Mouse (Mus musculus): ENCODE measurements around the gene Moap1. TPM values are rescaled to one million over a fixed set of nuclear protein-coding genes. Genes with fewer than 3 reads are reported as not detected.
A peak's percentile ranks its signal among the peaks of the same experiment; 100 is the strongest.

Moap1 gene
- total and polyA plus RNA-seq, 3 experiments, result 8.2 to 8.4 TPM; not detected in 1

DNA sequence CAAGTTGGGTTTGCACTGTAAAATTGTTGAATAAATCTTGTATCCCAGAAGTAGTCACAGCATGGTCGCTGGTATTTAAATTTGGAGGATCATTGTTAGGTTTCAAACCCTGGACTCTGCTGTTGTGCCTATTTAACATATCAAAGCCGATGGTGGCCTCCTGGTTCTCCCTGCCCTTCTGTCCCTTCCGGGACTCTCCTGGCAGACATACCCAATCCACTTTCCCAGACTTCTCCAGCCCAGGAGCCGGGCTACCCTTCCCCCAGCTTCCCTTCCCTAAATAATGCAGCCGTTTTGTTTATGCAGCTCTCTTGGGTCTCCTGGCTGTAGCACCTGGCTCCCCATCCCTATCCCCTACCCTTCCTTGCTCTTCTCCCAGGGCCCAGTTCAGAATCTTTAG is 15.5 kb upstream of the Moap1 start:
- Histone ChIP-seq H3K4me3 (ENCODE audit: control insufficient read depth in 1 of 2, insufficient read depth in 1 of 2, low read depth in 2 of 2, low read length in 2 of 2) (peak overlapping the region; percentile 71 to 94), H3K27me3 (ENCODE audit: control insufficient read depth in 1 of 2, insufficient read depth in 2 of 2, low read length in 2 of 2) (no peaks in the 10 kb centered on the region), H3K9me3 (replicated peaks; ENCODE audit: insufficient read depth, low read length) (no peaks in the 10 kb centered on the region), H3K36me3 (ENCODE audit: control insufficient read depth in 1 of 2, insufficient read depth in 2 of 2, low read length in 2 of 2) (peaks cover 8 to 33% of the 10 kb centered on the region in 2 experiments), H3K9ac (ENCODE audit: control insufficient read depth, low read depth, low read length, poor library complexity, severe bottlenecking) (peak overlapping the region; percentile 87), H3K79me2 (ENCODE audit: control insufficient read depth, insufficient read depth, low read length, poor library complexity) (peaks cover 52% of the 10 kb centered on the region), H3K27ac (ENCODE audit: control insufficient read depth, low read depth, low read length) (0 out of 2 replicates have a peak overlapping the region, but pooled peaks have one; percentile 52), H3K4me1 (ENCODE audit: control insufficient read depth in 1 of 2, insufficient read depth in 2 of 2, low read length in 2 of 2) (peaks cover 0 to 11% of the 10 kb centered on the region in 2 experiments; a peak in 2 of 4 replicates)
- DNase-seq (ENCODE audit: low read depth, low spot score), result no peak
- no peak for TF ChIP-seq SMC3 (IDR thresholded peaks at IDR 0.05; ENCODE audit: low read depth, low read length)
- TF ChIP-seq ELF1 (IDR thresholded peaks at IDR 0.05; ENCODE audit: low read depth, low read length), result no peak
- no peak for TF ChIP-seq TCF12 (IDR thresholded peaks at IDR 0.05; ENCODE audit: low read depth, low read length)
- no peak for TF ChIP-seq NRF1 (IDR thresholded peaks at IDR 0.05; ENCODE audit: insufficient read depth, low read depth, low read length, poor library complexity, severe bottlenecking)
- no peak for TF ChIP-seq GABPA (IDR thresholded peaks at IDR 0.05; ENCODE audit: low read depth, low read length)
- no peak for TF ChIP-seq MAFK (IDR thresholded peaks at IDR 0.05; ENCODE audit: borderline replicate concordance, low read depth, low read length)
- TF ChIP-seq POLR2A (IDR thresholded peaks at IDR 0.05; ENCODE audit: control insufficient read depth in 1 of 2, insufficient read depth in 1 of 2, low read depth in 1 of 2, low read length in 2 of 2, poor library complexity in 1 of 2), result no peak
- TF ChIP-seq E2F4 (IDR thresholded peaks at IDR 0.05; ENCODE audit: borderline replicate concordance, low read depth, low read length), result no peak
- no peak for TF ChIP-seq MAZ (IDR thresholded peaks at IDR 0.05; ENCODE audit: low read depth, low read length)
- TF ChIP-seq POLR2AphosphoS2 (IDR thresholded peaks at IDR 0.05; ENCODE audit: low read length), result no peak
- TF ChIP-seq ZKSCAN1 (IDR thresholded peaks at IDR 0.05; ENCODE audit: low read depth, low read length), result no peak
- no peak for TF ChIP-seq MYB (IDR thresholded peaks at IDR 0.05; ENCODE audit: low read depth, low read length)
- TF ChIP-seq ETS1 (IDR thresholded peaks at IDR 0.05; ENCODE audit: low read depth, low read length), result no peak
- TF ChIP-seq UBTF (IDR thresholded peaks at IDR 0.05; ENCODE audit: borderline replicate concordance, insufficient read depth, low read depth, low read length), result no peak
- TF ChIP-seq CHD2 (IDR thresholded peaks at IDR 0.05; ENCODE audit: low read length), result no peak
- TF ChIP-seq ZMIZ1 (IDR thresholded peaks at IDR 0.05; ENCODE audit: low read depth, low read length), result no peak
- TF ChIP-seq RAD21 (IDR thresholded peaks at IDR 0.05; ENCODE audit: low read depth, low read length), result no peak
- no peak for TF ChIP-seq POLR2AphosphoS5 (IDR thresholded peaks at IDR 0.05; ENCODE audit: borderline replicate concordance, low read depth, low read length)

DNA sequence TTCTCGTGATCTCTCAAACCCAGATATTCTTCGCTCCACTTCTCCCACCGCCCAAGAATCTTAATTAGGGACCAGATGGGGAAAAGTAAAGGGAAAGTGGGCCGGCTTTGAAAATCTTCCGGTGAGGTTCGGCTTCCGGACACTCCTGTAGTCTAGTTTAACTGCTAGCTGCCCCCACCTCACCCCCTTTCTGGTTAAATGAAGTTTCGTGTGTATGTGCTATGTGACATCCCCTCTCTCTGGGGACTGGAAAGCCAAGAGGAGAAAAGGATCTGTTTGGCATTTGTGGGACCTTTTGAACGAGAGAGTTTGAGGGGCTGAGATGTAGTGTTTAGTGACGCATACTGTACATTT is 14.9 kb upstream of the Moap1 start, which contains the start of gene Gm20604:
Gm20604 (minus strand) TSS at position 270 of the 354 bp plus-strand sequence.
- peak within 1 kb of the TSS; percentile 69 for H3K27ac ChIP-seq (ENCODE audit: control insufficient read depth, low read depth, low read length)
- TF ChIP-seq ELF1 (IDR thresholded peaks at IDR 0.05; ENCODE audit: low read depth, low read length) (no peak), MAZ (IDR thresholded peaks at IDR 0.05; ENCODE audit: low read depth, low read length) (peak; percentile 63; the same call in 1 of the 2 replicates)
- no peaks in the 10 kb centered on the region for H3K9me3 ChIP-seq (replicated peaks; ENCODE audit: insufficient read depth, low read length)
- peak within 1 kb of the TSS; percentile 87 for H3K9ac ChIP-seq (ENCODE audit: control insufficient read depth, low read depth, low read length, poor library complexity, severe bottlenecking)
- H3K4me1 ChIP-seq (ENCODE audit: control insufficient read depth in 1 of 2, insufficient read depth in 2 of 2, low read length in 2 of 2), result peaks cover 0 to 11% of the 10 kb centered on the region in 2 experiments; a peak in 2 of 4 replicates
- peak within 1 kb of the TSS; percentile 85 to 94 for H3K4me3 ChIP-seq (ENCODE audit: control insufficient read depth in 1 of 2, insufficient read depth in 1 of 2, low read depth in 2 of 2, low read length in 2 of 2)
- peaks cover 55% of the 10 kb centered on the region for H3K79me2 ChIP-seq (ENCODE audit: control insufficient read depth, insufficient read depth, low read length, poor library complexity)
- no peaks in the 10 kb centered on the region for H3K27me3 ChIP-seq (ENCODE audit: control insufficient read depth in 1 of 2, insufficient read depth in 2 of 2, low read length in 2 of 2)
- H3K36me3 ChIP-seq (ENCODE audit: control insufficient read depth in 1 of 2, insufficient read depth in 2 of 2, low read length in 2 of 2), result peaks cover 6 to 33% of the 10 kb centered on the region in 2 experiments
- peak; percentile 55 for DNase-seq (ENCODE audit: low read depth, low spot score)
